Mouse (Mus musculus): Measurements from ENCODE around the gene Cenpb. TPM values are rescaled to one million over a fixed set of nuclear protein-coding genes. Genes with fewer than 3 reads are reported as not detected.

The Cenpb gene
- total RNA-seq, 1 experiment from 2014 or later = 17.4 TPM

DNA sequence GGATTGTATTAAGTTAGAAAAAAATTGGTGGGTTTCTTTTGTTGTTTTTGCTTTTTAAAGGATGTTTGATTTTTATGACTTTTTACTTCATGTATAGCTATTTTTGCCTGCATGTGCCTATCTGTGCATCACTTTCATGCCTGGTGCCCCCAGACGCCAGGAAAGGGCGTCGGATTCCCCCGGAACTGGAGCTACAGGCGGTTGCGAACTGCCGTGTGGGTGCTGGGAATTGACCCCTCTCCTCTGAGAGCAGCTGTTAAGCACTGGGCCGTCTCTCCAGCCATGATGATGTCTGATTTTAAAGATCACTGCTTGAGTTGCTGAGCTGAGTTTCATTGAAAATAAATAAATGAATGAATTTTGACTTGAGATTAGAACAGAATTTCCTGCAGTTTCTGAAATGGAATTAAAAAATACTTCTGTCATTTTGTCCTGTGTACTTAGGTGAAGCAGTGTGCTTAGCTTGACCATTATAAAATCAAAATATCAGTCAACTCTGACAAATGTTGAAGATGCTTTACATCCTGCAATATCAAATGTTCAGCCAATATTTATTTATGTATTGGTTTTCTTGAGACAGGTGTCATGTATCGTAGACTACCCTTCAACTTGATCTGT is 46.8 kb downstream of the Cenpb start, which contains the start of gene Gm11037:
Gm11037 (plus strand) TSS at position 568 of the 618 bp plus-strand sequence.
- no peak for ATAC-seq (replicated peaks in 1 of 2; ENCODE audit: insufficient read depth in 1 of 2, low FRiP score in 2 of 2, low TSS enrichment in 1 of 2, low read depth in 1 of 2, poor library complexity in 2 of 2, severe bottlenecking in 2 of 2)

DNA sequence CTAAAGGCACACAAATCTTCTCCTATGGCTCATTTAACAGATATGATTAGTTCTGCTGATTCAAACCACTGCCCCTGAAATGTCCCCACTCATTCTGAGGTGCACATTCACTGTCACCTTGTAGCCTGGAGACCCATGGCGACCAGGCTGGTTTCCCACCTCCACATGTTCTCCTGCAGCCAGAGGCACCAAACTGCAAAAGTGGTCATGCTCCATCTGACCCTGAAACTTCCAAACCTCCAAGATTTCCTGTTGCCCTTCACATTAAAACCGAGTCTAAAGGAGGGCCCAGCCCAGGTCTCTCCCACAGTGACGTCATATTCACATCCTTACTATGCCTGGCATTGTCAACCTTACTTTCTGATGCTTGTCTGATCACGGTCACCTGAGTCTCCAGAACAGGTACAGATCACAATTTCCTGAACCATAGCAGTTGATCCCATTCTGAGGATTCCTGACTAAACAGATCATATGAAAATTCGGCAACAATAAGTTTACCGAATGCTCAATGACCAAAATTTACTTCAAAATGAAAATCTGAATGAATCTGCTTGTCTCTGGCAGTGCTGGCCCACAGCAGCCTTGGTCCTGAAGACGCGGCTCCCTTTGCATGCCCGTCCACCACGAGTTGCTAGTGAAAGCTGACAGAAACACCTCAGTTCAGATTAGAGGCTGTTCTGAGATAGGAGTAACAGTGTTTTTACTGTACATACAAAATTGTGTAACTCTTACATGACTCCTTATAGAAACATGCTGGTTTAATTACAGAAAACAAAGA is 47.6 kb downstream of the Cenpb start:
- no peak for ATAC-seq (replicated peaks in 1 of 2; ENCODE audit: insufficient read depth in 1 of 2, low FRiP score in 2 of 2, low TSS enrichment in 1 of 2, low read depth in 1 of 2, poor library complexity in 2 of 2, severe bottlenecking in 2 of 2)

DNA sequence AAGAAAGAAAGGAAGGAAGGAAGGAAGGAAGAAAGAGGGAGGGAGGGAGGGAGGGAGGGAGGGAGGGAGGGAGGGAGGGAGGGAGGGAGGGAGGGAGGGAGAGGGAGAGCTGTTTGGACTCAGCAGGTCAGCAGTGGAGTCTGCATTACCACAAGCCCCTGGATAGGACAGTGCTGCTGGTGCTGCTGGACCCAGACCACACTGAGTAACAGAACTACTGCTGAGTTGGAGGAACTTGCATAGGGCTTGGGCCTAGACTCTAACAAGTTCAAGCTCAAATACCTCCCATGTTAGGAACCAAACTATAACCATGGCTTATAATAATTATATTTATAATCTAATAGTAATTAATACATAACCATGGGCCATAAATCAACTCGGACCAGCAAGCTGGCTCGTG is 49.0 kb downstream of the Cenpb start:
- no peak for ATAC-seq (replicated peaks in 1 of 2; ENCODE audit: insufficient read depth in 1 of 2, low FRiP score in 2 of 2, low TSS enrichment in 1 of 2, low read depth in 1 of 2, poor library complexity in 2 of 2, severe bottlenecking in 2 of 2)

DNA sequence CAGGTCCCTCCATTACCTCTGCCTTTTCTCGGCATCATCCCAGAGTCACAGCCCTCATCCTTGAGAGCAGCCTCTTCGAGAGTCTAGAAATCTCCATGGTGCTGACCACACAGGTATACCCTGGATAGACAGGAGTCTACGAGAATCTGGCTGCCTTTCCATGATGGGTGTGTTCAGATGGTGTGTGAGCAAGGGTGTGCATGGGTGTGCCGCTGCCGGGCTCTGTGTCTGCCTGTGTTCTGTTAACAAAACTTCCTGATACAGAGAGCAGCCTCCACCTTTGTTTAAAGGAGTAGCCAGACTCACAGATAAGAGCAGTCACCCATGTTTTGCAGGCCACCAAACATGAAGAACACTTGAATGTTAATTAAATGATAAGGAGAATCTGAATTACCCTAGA is 50.0 kb downstream of the Cenpb start:
- ATAC-seq (replicated peaks in 1 of 2; ENCODE audit: insufficient read depth in 1 of 2, low FRiP score in 2 of 2, low TSS enrichment in 1 of 2, low read depth in 1 of 2, poor library complexity in 2 of 2, severe bottlenecking in 2 of 2) = no peak

DNA sequence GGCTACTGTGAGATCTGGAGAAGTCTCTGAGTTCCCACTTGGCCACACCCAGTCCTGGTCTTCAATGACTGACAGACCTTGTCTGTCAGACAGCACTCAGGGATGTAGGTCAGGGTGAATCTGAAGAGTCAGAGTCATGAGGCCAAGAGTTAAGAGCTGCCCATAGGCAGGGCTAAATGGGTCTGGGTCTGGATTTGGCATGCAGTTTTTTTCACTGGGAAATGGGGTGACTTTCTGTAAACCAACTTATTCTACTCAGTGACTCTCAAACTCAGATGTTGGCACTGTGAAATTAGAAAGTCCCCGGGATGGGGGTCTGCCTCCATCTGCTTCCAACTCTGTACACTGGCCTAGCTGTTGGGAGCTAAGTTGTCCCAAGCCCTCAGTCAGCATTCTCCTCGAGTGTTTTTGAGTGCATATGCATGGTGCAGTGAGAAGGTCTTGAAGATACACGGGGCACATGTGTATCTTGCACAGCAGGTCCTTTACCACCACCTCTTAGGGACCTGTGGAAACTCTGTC is 51.2 kb downstream of the Cenpb start:
- no peak for ATAC-seq (replicated peaks in 1 of 2; ENCODE audit: insufficient read depth in 1 of 2, low FRiP score in 2 of 2, low TSS enrichment in 1 of 2, low read depth in 1 of 2, poor library complexity in 2 of 2, severe bottlenecking in 2 of 2)

DNA sequence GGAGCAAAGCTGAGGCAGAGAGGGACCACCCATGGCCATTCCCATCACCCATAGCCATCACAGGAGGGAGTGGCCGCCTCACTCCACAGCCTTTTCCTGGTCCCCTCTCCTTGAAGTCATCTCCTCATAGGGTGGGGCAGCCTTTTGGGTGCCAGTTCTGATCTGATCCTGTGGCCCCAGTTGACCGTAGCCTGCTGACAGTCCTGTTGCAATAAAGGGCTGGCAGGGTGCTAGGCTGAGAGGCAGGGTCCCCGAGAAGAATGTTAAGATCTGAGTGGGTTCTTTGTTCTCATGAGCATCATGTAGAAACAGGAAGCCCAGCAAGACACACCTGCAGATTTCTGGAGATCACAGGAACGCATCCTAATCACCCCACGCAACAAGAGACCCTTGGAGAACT is 51.7 kb downstream of the Cenpb start:
- no peak for ATAC-seq (replicated peaks in 1 of 2; ENCODE audit: insufficient read depth in 1 of 2, low FRiP score in 2 of 2, low TSS enrichment in 1 of 2, low read depth in 1 of 2, poor library complexity in 2 of 2, severe bottlenecking in 2 of 2)

DNA sequence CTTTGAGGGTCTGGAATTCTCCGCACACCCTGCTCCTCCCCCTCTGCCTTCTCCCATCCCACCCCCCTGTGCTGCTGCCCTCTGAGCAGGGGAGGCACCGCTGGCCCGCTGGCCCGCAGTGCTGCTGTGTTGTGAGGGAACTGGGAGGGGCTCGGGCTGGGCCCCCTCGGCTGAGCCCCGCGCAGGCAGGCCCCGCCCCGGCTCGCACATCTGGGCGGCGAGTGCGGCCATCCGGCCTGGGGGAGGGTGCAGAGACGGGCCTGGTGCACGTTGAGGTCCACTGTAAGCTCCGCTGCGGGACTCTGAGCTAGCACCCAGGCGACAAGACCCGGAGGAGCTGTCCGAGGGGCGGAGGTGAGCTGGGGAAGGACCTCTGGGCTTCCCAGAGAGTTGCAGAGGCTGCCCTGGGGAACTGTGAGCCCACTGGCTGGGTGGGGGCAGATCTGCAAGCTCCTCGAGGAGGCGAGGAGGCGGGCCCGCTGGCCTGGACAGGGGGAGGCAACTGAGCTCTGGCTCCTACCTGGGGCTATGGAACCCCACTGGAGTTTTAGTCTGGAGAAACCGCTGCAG is 52.6 kb downstream of the Cenpb start, which contains the start of gene Hspa12b:
Hspa12b (plus strand) TSS at position 120 of the 570 bp plus-strand sequence.
- ATAC-seq (replicated peaks in 1 of 2; ENCODE audit: insufficient read depth in 1 of 2, low FRiP score in 2 of 2, low TSS enrichment in 1 of 2, low read depth in 1 of 2, poor library complexity in 2 of 2, severe bottlenecking in 2 of 2) = peak; percentile 40 to 46

DNA sequence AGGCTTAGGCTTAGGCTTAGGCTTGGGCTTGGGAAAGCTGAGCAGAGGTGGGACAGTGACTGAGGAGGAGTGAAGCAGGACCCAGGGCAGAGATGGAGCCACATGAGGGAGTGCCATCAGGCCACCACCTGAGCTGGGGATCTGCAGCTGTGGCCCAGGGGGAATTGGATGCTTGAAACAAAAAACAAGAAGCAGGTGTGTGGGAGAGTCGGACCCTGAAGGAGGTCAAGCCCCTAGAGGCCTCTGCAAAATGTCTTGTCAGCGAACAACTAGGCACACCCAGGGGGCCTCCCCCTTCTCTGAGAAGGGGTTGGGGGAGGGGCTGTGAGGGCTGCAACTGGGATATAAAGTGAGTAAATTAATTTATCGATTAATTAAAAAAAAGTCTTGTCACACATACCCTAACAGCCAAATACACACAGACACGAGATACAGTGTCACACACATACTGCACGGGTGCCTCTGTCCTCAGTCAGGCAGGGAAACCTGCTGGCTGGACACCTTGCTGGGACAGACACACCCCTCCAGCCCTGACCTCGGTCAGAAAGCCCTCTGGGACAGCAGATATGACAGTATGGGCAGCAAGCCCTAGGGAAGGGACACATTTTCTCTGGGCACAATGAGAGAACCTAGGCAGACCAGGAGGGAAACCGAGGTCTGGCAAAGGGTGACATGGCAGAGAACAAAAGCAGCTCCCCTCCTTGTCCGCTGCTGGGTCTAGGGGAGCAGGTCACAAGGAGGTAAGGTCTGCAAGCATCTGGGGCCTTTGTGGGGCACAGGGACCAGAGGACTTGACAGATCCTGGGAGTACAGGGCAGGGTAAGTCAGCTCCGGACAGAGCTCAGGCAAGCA is 53.7 kb downstream of the Cenpb start:
- no peak for ATAC-seq (replicated peaks in 1 of 2; ENCODE audit: insufficient read depth in 1 of 2, low FRiP score in 2 of 2, low TSS enrichment in 1 of 2, low read depth in 1 of 2, poor library complexity in 2 of 2, severe bottlenecking in 2 of 2)

Other genes with a start within 250 kb of the Cenpb start
- 5.2 TPM in 1 of 2 replicates, not detected in the other for gene Gfra4, start 137.0 kb downstream of the Cenpb start, total RNA-seq (2017)
- not detected in 2 replicates for gene Adam33, start 116.3 kb downstream of the Cenpb start, total RNA-seq (2017)
- 0.19 TPM in 1 of 2 replicates, not detected in the other for gene Siglec1, start 93.3 kb downstream of the Cenpb start, total RNA-seq (2017)
- gene Hspa12b, start 52.8 kb downstream of the Cenpb start, total RNA-seq (2017) = 3.3 and 5.7 TPM in 2 replicates
- not detected in 2 replicates for gene Gm11037, start 46.6 kb downstream of the Cenpb start, total RNA-seq (2017)
- 13.5 and 25.8 TPM in 2 replicates for gene 1700037H04Rik, start 20.0 kb downstream of the Cenpb start, total RNA-seq (2017)
- 14.8 and 23.1 TPM in 2 replicates for gene Cdc25b, start 6.9 kb upstream of the Cenpb start, total RNA-seq (2017)
- gene Spef1, start 7.2 kb upstream of the Cenpb start, total RNA-seq (2017) = 1.8 and 4.7 TPM in 2 replicates
- gene Ap5s1, start 27.0 kb upstream of the Cenpb start, total RNA-seq (2017) = 5.0 and 8.6 TPM in 2 replicates
- 15.9 and 17.3 TPM in 2 replicates for gene Mavs, start 54.0 kb upstream of the Cenpb start, total RNA-seq (2017)
- gene Pank2, start 82.4 kb upstream of the Cenpb start, total RNA-seq (2017) = 76.2 and 88.0 TPM in 2 replicates
- gene Rnf24, start 172.8 kb upstream of the Cenpb start, total RNA-seq (2017) = 7.1 and 11.0 TPM in 2 replicates

Measured in hematopoietic stem cell, adult 5-6 weeks (primary cell).